Mouse (Mus musculus): ENCODE measurements at regions not wholly inside any gene's neighbourhood (a gene's known extent, or its start where the extent isn't known, plus 50 kb on each side); places are given as distances from the start of the nearest gene placed in this dataset.
A peak's percentile ranks its signal among the peaks of the same experiment; 100 is the strongest.

- Histone ChIP-seq H3K4me3 (replicated peaks; ENCODE audit: low read length) (no peak overlapping the region), H3K4me1 (ENCODE audit: control insufficient read depth, insufficient read depth, low read length) (peaks cover 5% of the 10 kb centered on the region; the same call in 1 of the 2 replicates), H3K27ac (ENCODE audit: low read length) (no peak overlapping the region), H3K9ac (ENCODE audit: low read length) (no peak overlapping the region), H3K9me3 (replicated peaks; ENCODE audit: control insufficient read depth, low read length) (no peaks in the 10 kb centered on the region), H3K27me3 (ENCODE audit: control insufficient read depth, insufficient read depth, low read length) (no peaks in the 10 kb centered on the region), H3K36me3 (ENCODE audit: control insufficient read depth, insufficient read depth, low read length) (no peaks in the 10 kb centered on the region), H3K4me2 (ENCODE audit: low read depth, low read length) (no peak overlapping the region)
- 81% methylated on average over 3 of the region's 3 CpGs for WGBS
- ATAC-seq (ENCODE audit: insufficient read depth, low FRiP score): no peak
These were observed 180.7 kb upstream of the Thbs1 start for GRCm38 (mm10) chr2:117930895-117931537.

DNA sequence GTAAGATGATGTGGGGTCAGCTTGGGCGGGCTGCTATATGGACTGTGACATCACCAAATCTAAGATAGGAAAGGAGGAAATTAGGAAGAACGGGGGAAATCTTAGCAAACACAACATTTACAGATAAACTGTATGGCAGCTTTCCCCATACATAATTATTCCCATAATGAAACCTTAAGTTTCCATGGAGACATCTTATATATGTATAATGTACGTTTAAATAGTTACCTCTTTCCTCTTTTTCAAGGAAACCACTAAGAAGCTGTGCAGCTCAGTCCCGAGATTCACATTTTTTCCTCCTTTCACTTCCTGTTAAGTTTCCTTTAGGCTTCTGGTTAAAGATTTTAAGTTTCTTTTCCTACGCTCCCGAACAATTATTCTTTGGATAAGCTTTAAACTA is 175.1 kb upstream of the Thbs1 start:
- ATAC-seq (ENCODE audit: insufficient read depth, low FRiP score): no peak
- H3K9ac ChIP-seq (ENCODE audit: low read length): no peak overlapping the region
- peaks cover 8% of the 10 kb centered on the region; the same call in 1 of the 2 replicates for H3K4me1 ChIP-seq (ENCODE audit: control insufficient read depth, insufficient read depth, low read length)
- H3K36me3 ChIP-seq (ENCODE audit: control insufficient read depth, insufficient read depth, low read length): no peaks in the 10 kb centered on the region
- no peaks in the 10 kb centered on the region for H3K27me3 ChIP-seq (ENCODE audit: control insufficient read depth, insufficient read depth, low read length)
- H3K4me2 ChIP-seq (ENCODE audit: low read depth, low read length): no peak overlapping the region
- no peak overlapping the region for H3K27ac ChIP-seq (ENCODE audit: low read length)
- 61% methylated on average over 6 of the region's 6 CpGs for WGBS
- no peak overlapping the region for H3K4me3 ChIP-seq (replicated peaks; ENCODE audit: low read length)
- H3K9me3 ChIP-seq (replicated peaks; ENCODE audit: control insufficient read depth, low read length): no peaks in the 10 kb centered on the region

DNA sequence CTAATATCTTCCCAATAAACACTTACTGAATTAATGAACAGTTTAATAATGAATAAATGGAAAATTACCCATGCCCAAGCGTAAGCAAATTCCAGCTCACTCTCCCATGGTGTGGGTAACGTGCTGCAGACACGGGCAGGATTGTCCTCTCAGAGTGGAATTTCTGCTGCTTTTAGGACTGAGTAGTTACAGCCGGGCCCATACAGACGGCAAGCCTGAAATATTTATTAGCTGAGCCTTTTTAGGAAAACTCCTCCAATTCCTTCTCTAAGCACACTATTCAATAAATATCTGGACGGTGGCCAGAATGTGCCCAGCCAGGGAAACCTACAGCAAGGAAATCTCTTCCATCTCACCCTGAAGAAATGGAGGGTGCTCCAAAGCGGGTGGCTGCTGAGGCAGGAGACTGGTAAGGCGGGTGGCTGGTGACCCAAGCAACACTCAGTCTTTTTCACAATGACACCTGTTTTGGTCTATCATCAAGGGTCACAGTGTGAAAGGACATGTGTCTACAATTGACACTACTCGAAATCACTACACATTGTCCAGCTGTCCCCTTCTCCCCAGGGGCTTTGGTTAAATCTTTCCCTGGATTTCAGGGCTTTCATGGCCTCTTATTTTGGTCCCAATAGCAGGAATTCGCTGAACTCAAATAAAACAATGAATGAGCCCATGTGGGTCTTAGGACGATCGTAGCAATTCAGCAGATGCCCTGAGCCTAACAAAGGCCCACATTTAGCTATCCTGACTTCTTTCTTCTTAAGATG is 173.2 kb upstream of the Thbs1 start:
- ATAC-seq (ENCODE audit: insufficient read depth, low FRiP score): no peak
- Histone ChIP-seq H3K27ac (ENCODE audit: low read length) (peak overlapping the region; percentile 60), H3K36me3 (ENCODE audit: control insufficient read depth, insufficient read depth, low read length) (no peaks in the 10 kb centered on the region), H3K27me3 (ENCODE audit: control insufficient read depth, insufficient read depth, low read length) (no peaks in the 10 kb centered on the region), H3K4me3 (replicated peaks; ENCODE audit: low read length) (no peak overlapping the region), H3K9ac (ENCODE audit: low read length) (no peak overlapping the region), H3K4me1 (ENCODE audit: control insufficient read depth, insufficient read depth, low read length) (peaks cover 8% of the 10 kb centered on the region; the same call in 1 of the 2 replicates), H3K9me3 (replicated peaks; ENCODE audit: control insufficient read depth, low read length) (no peaks in the 10 kb centered on the region), H3K4me2 (ENCODE audit: low read depth, low read length) (no peak overlapping the region)
- 60% methylated on average over 12 of the region's 12 CpGs for WGBS

DNA sequence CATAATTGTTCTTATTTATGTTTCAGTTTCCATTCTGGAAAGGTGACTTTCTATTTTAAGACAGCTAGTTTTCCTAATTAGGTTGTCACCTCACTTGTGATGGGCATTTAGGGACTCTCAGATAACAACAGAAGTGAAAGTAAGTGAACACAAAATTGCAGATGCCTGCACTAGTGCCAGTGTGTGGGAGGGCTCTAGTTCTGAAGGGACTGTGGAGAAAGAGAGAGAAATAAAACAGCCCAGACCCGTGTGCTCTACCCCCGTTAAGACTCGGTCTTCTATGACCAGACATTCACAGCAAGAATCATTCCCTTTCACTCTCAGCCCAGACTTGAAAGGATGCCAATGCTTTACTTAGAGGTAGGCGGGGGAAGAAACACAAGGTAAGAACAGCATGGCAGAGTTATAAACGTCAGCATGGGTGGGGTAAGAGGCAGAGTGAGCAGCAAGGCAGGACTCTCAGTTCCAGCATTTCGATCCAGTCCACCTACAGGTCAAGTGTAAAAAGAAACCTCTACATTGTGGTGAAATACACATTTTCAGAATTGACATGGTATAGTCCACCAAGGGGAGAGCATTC is 170.1 kb upstream of the Thbs1 start:
- Histone ChIP-seq H3K4me1 (ENCODE audit: control insufficient read depth, insufficient read depth, low read length) (peaks cover 8% of the 10 kb centered on the region; the same call in 1 of the 2 replicates), H3K4me3 (replicated peaks; ENCODE audit: low read length) (no peak overlapping the region), H3K9me3 (replicated peaks; ENCODE audit: control insufficient read depth, low read length) (no peaks in the 10 kb centered on the region), H3K4me2 (ENCODE audit: low read depth, low read length) (0 out of 2 replicates have a peak overlapping the region, but pooled peaks have one; percentile 9), H3K36me3 (ENCODE audit: control insufficient read depth, insufficient read depth, low read length) (no peaks in the 10 kb centered on the region), H3K27me3 (ENCODE audit: control insufficient read depth, insufficient read depth, low read length) (no peaks in the 10 kb centered on the region), H3K9ac (ENCODE audit: low read length) (peak overlapping the region; percentile 21; the same call in 1 of the 2 replicates), H3K27ac (ENCODE audit: low read length) (no peak overlapping the region)
- ATAC-seq (ENCODE audit: insufficient read depth, low FRiP score): no peak
- WGBS: 51% methylated on average over 6 of the region's 6 CpGs

DNA sequence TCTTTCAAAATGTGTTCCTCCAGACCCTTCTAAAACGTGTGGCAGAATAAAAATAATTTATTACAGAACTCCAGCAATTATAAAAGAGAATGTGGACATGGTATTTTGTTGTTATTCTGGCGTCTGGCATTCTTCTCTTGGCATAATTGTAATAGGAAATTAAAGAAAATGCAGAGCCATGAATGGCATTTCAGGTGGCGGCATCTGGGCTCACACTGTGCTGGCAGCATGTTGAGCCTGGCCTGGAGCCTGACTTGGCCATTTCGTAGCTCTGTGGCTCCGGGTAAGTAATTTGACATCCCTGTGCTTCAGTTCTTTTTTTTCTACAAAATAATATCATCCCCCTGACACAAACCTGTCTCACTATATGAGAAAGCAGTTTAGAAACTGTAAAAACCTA is 168.0 kb upstream of the Thbs1 start:
- no peak overlapping the region for H3K4me2 ChIP-seq (ENCODE audit: low read depth, low read length)
- 76% methylated on average over 5 of the region's 5 CpGs for WGBS
- H3K27me3 ChIP-seq (ENCODE audit: control insufficient read depth, insufficient read depth, low read length): no peaks in the 10 kb centered on the region
- H3K9ac ChIP-seq (ENCODE audit: low read length): no peak overlapping the region
- H3K9me3 ChIP-seq (replicated peaks; ENCODE audit: control insufficient read depth, low read length): no peaks in the 10 kb centered on the region
- no peaks in the 10 kb centered on the region for H3K36me3 ChIP-seq (ENCODE audit: control insufficient read depth, insufficient read depth, low read length)
- peaks cover 2% of the 10 kb centered on the region; the same call in 1 of the 2 replicates for H3K4me1 ChIP-seq (ENCODE audit: control insufficient read depth, insufficient read depth, low read length)
- H3K27ac ChIP-seq (ENCODE audit: low read length): no peak overlapping the region
- H3K4me3 ChIP-seq (replicated peaks; ENCODE audit: low read length): no peak overlapping the region
- no peak for ATAC-seq (ENCODE audit: insufficient read depth, low FRiP score)

- no peaks in the 10 kb centered on the region for H3K4me1 ChIP-seq (ENCODE audit: control insufficient read depth, insufficient read depth, low read length)
- H3K27me3 ChIP-seq (ENCODE audit: control insufficient read depth, insufficient read depth, low read length): no peaks in the 10 kb centered on the region
- no peaks in the 10 kb centered on the region for H3K36me3 ChIP-seq (ENCODE audit: control insufficient read depth, insufficient read depth, low read length)
- H3K9ac ChIP-seq (ENCODE audit: low read length): no peak overlapping the region
- H3K4me2 ChIP-seq (ENCODE audit: low read depth, low read length): no peak overlapping the region
- 98% methylated on average over 1 of the region's 1 CpGs for WGBS
- no peak for ATAC-seq (ENCODE audit: insufficient read depth, low FRiP score)
- H3K9me3 ChIP-seq (replicated peaks; ENCODE audit: control insufficient read depth, low read length): no peaks in the 10 kb centered on the region
- no peak overlapping the region for H3K4me3 ChIP-seq (replicated peaks; ENCODE audit: low read length)
- no peak overlapping the region for H3K27ac ChIP-seq (ENCODE audit: low read length)
These were observed 167.4 kb upstream of the Thbs1 start for GRCm38 (mm10) chr2:117944325-117944724.

DNA sequence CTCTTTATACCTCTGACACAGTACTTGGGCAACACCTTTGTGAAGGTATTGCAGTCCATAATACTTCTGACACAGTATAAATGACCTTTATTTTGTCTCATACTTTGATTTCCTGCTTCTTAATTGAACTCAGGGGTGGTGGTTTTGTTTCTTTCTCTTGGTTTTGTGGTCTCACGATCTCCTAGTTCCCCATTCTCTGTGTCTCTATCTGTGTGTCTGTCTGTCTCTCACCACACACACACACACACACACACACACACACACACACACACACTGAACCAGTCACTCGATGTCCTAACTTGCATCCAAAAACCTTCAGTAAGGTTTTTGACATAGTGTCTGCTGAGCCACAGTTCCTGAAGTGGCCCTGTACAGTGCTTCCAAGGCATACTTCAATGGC is 166.7 kb upstream of the Thbs1 start:
- Histone ChIP-seq H3K4me2 (ENCODE audit: low read depth, low read length) (no peak overlapping the region), H3K4me3 (replicated peaks; ENCODE audit: low read length) (no peak overlapping the region), H3K4me1 (ENCODE audit: control insufficient read depth, insufficient read depth, low read length) (no peaks in the 10 kb centered on the region), H3K27me3 (ENCODE audit: control insufficient read depth, insufficient read depth, low read length) (no peaks in the 10 kb centered on the region), H3K9me3 (replicated peaks; ENCODE audit: control insufficient read depth, low read length) (no peaks in the 10 kb centered on the region), H3K36me3 (ENCODE audit: control insufficient read depth, insufficient read depth, low read length) (no peaks in the 10 kb centered on the region), H3K9ac (ENCODE audit: low read length) (no peak overlapping the region), H3K27ac (ENCODE audit: low read length) (no peak overlapping the region)
- no peak for ATAC-seq (ENCODE audit: insufficient read depth, low FRiP score)
- WGBS: 82% methylated on average over 2 of the region's 2 CpGs

GRCm38 (mm10) chr2:117950431-117951336 is 161.0 kb upstream of the Thbs1 start:
- no peak overlapping the region for H3K27ac ChIP-seq (ENCODE audit: low read length)
- H3K9ac ChIP-seq (ENCODE audit: low read length): no peak overlapping the region
- H3K9me3 ChIP-seq (replicated peaks; ENCODE audit: control insufficient read depth, low read length): no peaks in the 10 kb centered on the region
- H3K4me2 ChIP-seq (ENCODE audit: low read depth, low read length): no peak overlapping the region
- no peaks in the 10 kb centered on the region for H3K27me3 ChIP-seq (ENCODE audit: control insufficient read depth, insufficient read depth, low read length)
- no peak overlapping the region for H3K4me3 ChIP-seq (replicated peaks; ENCODE audit: low read length)
- WGBS: 68% methylated on average over 5 of the region's 5 CpGs
- ATAC-seq (ENCODE audit: insufficient read depth, low FRiP score): no peak
- no peaks in the 10 kb centered on the region for H3K36me3 ChIP-seq (ENCODE audit: control insufficient read depth, insufficient read depth, low read length)
- H3K4me1 ChIP-seq (ENCODE audit: control insufficient read depth, insufficient read depth, low read length): no peaks in the 10 kb centered on the region
